Mouse (Mus musculus): ENCODE results near the gene Nadk2.

- TF ChIP-seq CTCF (IDR thresholded peaks at IDR 0.05; ENCODE audit: insufficient read depth, low read depth, low read length) (no peak), POLR2A (IDR thresholded peaks at IDR 0.05; ENCODE audit: insufficient read depth, low read depth, low read length) (no peak)
Measured at GRCm38 (mm10) chr15:9111648-9112047, 40.6 kb downstream of the Nadk2 start.
